Mouse (Mus musculus): ENCODE measurements around the gene Lmo7. TPM values are rescaled to one million over a fixed set of nuclear protein-coding genes. Genes with fewer than 3 reads are reported as not detected.

Lmo7 gene
- total RNA-seq, 2 experiments from 2014 or later = 81.4 to 118 TPM

- no peak for DNase-seq (ENCODE audit: low spot score in 2 of 2)
- intact Hi-C loops (cut with DNase I) = no loop called here
These were observed 182.2 kb downstream of the Lmo7 start for GRCm38 (mm10) chr14:101911983-101912382.

- no peak for DNase-seq (ENCODE audit: low spot score in 2 of 2)
- intact Hi-C loops (cut with DNase I) = no loop called here
These were observed 182.6 kb downstream of the Lmo7 start for GRCm38 (mm10) chr14:101912392-101912791.

DNA sequence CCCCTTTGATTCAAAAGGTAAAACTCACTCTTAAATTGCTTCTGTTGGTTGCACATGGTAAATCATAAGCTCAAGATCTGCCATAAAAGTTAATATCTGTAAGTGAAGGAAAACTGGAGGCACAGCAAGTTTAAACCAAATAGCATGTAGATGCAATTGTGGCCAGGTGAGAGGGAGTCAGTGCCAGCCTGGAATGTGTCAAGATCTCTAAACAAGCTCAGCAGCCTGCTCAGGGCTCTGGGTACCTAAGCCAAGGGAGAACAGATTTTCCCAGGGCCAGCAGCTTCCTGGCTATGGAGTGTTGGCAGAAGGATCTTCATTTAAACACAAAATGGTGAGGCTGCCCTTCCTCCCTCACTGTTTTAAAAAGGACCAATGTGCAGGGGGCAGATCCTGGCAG, 184.6 kb downstream of the Lmo7 start:
- DNase-seq (ENCODE audit: low spot score in 2 of 2) = no peak
- intact Hi-C loops (cut with DNase I) = no loop called here

GRCm38 (mm10) chr14:101915867-101916266, 186.1 kb downstream of the Lmo7 start:
- DNase-seq (ENCODE audit: low spot score in 2 of 2) = no peak
- intact Hi-C loops (cut with DNase I) = no loop called here

DNA sequence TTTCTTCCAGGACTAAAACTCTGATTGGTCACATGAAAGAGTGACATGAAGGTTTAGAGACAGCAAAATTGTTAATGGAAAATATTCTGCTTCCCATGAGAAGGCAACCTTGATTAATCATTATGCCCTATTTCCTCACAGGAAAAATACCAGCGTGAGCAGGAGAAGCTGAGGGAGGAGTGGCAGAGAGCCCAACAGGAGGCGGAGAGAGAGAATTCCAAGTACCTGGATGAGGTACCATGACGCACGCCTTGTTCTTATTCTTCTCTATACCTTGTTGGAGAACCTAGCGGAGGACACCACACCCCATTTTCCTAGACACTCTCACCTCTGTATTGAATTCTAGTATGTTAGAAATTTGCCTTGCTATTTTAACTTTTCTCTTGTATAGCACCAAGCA, 188.7 kb downstream of the Lmo7 start:
- intact Hi-C loops (cut with DNase I) = no loop called here

DNA sequence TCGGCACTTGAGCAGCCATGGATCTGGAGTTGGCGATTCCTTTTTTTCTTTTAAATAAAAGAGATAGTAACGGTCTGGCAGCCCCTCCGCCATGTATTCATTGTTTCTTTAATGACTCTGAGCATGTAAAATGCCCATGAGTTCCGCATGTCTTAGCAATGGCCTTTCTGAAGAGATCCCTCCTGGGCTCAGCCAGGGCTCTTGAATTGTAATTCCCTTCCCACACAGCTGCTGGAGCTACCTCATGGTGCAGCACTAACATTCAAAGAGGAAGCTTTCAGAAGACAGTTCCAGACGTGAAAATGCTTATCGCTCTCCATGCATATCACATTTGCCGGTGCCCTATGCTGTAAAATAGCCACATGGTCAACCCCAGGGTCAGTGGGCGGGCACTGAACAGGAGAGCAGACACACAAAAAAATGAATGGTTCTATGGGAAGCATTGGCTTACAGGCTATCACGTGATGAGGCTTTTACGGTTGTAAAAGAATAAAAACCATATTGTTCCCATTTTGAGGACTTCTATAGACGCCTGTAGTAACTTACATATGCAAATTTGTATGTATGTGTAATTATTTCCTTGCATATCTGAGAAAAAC, 198.0 kb downstream of the Lmo7 start:
- intact Hi-C loops (cut with DNase I) = loop anchor here (5.0 kb wide), 1 partner anchor 145 kb away; no protein-coding TSS in a partner anchor
- no peak for DNase-seq (ENCODE audit: low spot score in 2 of 2)

More for the DNA sequence above, 188.7 kb downstream of the Lmo7 start:
- DNase-seq (ENCODE audit: low spot score in 2 of 2) = no peak

DNA sequence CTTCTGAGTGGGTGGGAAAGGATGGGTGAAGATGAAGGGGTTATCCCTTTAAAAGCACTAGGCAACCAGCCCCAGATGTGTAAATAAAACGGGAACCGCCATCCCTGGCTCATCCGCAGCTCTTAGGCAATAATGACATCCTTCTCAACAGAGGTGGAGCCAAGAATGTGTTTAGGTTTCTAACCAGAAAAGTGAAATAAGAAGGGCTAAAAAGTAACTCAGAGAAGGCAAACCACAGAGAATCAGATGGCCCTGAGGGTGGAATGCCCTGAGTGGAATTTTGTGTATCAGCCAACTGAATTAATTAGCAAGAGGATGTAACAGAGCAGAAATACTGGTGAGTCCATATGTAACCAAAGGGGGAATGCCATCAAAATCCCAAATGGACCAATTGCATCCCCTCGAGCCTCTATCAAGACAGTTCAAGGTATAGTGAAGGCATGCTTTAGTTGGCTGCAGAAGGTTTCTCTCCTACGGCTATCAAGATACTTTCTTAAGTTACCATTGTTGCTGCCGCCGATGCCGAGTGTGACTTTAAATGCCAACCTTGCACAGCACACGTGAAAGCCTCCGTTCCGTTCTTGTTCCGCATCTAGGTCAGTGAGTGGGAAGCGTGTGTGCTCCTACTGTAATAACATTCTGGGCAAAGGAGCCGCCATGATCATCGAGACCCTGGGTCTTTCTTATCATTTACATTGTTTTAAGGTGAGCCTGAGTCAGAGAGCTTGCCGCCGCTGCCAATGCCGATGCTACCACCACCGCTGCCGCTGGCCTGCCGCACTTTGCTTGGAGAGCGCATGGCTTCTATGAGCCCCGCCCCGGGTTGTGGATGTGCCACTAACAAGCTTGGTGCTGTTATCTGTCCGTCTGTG, 201.1 kb downstream of the Lmo7 start:
- intact Hi-C loops (cut with DNase I) = loop anchor here (10.0 kb wide), 1 partner anchor 86 kb away; no protein-coding TSS in a partner anchor
- peak; percentile 54 to 55 for DNase-seq (ENCODE audit: low spot score in 2 of 2)

- intact Hi-C loops (cut with DNase I) = loop anchor here (10.0 kb wide), 1 partner anchor 87 kb away; no protein-coding TSS in a partner anchor
- no peak for DNase-seq (ENCODE audit: low spot score in 2 of 2)
These were observed 201.6 kb downstream of the Lmo7 start for GRCm38 (mm10) chr14:101931448-101931750.

DNA sequence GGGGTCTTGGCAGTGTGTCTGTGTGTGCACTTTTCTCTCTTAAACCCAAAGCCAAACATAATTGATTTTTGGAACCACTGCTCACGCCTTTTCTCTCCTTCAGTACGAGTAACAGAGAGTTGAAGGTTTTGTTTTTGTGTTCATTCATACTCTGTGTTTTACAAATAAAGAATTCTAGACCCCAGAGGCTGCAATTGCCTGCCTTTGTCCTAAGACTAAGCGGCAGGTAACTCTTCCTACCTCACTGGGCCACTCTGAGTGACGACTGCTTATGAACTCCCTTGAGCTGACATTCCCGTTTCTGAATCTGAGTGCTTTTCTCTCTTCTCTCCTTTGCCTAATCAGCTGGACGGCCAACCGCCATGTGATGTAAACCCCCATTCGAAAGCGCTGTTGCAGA, 203.8 kb downstream of the Lmo7 start:
- intact Hi-C loops (cut with DNase I) = loop anchor here (10.0 kb wide), 1 partner anchor 89 kb away; no protein-coding TSS in a partner anchor
- no peak for DNase-seq (ENCODE audit: low spot score in 2 of 2)

DNA sequence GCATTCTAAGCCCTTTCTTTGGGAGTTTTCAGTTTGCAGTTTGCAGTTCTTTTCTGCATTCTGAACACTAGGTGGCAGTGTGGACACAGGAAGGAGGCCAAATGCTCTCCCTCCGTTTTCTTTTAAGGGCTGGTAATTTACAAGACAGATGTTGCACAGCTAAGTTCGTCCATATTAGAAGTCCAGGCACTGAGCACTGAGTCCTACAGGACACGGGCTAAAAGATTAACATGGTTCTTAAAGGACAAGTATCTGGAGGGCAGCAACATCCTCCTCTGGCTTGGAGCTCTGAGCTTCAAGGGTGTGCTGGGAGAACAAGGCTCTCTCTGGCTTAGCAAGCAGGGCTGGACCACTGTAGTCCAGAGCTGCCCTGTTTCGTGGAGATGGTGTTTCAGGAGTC, 213.2 kb downstream of the Lmo7 start:
- intact Hi-C loops (cut with DNase I) = no loop called here
- DNase-seq (ENCODE audit: low spot score in 2 of 2) = no peak

- intact Hi-C loops (cut with DNase I) = loop anchor here (2.0 to 5.0 kb wide), 4 partner anchors 165 to 1040 kb away; no protein-coding TSS in a partner anchor
- peak in 1 of 2 experiments; percentile 28 for DNase-seq (ENCODE audit: low spot score in 2 of 2)
These were observed 217.2 kb downstream of the Lmo7 start for GRCm38 (mm10) chr14:101946711-101947516.

DNA sequence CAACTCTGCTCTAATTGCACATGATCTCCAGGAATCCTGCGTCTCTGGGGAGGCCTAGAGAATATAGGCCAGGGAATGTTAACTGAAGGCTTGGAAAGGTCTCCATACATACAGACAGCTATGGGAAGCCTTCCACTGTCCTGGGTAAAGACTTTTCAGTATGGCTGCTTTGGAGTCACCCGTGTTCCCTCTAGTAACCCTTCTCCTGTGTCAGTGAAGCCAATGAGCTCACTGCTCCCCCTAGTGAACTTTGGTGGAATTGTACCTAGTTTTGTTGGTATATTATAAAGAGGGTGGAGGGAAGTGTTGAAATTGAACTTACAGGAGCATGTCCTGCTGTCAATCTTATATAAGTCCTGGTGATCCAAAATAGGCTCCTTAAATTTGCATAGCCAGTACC, 219.4 kb downstream of the Lmo7 start:
- no peak for DNase-seq (ENCODE audit: low spot score in 2 of 2)
- intact Hi-C loops (cut with DNase I) = loop anchor here (5.0 kb wide), 3 partner anchors 167 to 1038 kb away; no protein-coding TSS in a partner anchor

GRCm38 (mm10) chr14:101951107-101951506, 221.3 kb downstream of the Lmo7 start:
- DNase-seq (ENCODE audit: low spot score in 2 of 2) = no peak
- intact Hi-C loops (cut with DNase I) = no loop called here

DNA sequence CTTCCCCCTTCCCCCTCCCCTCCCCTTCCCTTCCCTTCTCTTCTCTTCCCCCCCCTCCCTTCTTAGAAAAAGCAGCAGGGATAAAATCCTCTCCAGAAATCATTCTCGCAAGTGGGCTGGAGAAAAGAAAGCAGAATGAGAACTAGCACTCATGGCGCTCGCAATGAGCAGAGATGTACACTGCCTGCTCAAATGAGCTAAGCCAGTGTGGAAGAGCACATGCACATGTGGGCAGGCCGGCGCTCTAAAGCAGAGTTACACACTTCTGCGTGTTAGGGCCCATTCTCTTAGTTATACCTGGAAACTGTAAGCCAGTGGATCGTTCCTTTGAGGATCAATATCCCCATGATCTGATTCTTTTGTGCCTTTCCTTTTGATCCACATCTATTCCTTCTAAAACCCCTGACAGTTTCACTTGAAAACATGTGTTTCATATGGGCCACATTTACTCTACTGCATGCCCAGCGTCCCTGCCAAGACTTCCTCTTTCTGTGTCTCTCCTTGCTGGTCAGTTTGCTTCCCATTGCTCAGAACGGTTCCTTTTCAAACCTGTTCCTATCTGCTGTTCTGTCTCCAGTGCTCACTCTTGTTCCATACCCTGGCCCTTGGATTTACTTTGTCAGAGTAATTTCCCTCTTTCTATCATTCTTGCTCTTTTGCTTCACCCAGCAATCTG, 224.2 kb downstream of the Lmo7 start:
- intact Hi-C loops (cut with DNase I) = no loop called here
- DNase-seq (ENCODE audit: low spot score in 2 of 2) = no peak

DNA sequence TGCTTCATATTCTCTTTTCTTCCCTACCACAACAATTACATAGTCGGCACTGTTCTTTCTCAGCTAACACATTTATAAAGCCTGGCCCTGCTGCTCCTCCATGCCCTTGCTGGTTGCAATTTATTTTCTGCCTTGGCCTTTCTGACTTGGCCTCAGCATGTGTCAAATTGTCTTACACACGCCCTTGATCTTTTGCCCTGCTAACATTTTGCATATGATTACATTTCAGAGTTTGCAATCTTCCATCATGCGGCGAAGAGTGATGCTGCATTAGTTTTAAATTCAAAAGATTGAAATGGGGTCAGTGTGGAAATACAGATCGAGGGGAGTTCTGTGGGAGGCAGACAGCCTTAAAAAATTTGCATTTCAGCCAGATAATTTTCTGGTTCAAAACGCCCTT, 234.6 kb downstream of the Lmo7 start:
- no peak for DNase-seq (ENCODE audit: low spot score in 2 of 2)
- intact Hi-C loops (cut with DNase I) = no loop called here

DNA sequence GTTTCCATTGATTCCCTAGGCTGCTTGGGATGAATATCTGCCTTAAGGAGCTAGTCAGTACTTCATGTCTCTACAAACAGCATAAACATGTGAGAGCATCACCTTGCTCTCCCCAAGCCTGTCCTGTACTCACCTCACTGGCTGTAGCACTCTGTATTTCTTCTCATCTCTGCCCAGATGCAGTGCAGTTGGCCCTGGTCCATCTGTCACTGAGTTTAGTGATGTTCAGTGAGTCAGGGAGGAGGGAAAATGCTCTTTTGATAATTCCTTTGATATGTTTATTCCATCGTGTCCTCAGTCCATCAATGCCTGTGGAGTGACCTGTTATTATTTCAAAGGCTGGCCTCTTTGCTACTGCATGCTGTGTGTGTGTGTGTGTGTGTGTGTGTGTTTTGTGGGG, 235.2 kb downstream of the Lmo7 start:
- no peak for DNase-seq (ENCODE audit: low spot score in 2 of 2)
- intact Hi-C loops (cut with DNase I) = no loop called here

- intact Hi-C loops (cut with DNase I) = no loop called here
- no peak for DNase-seq (ENCODE audit: low spot score in 2 of 2)
These were observed 243.0 kb downstream of the Lmo7 start for GRCm38 (mm10) chr14:101972764-101973163.

DNA sequence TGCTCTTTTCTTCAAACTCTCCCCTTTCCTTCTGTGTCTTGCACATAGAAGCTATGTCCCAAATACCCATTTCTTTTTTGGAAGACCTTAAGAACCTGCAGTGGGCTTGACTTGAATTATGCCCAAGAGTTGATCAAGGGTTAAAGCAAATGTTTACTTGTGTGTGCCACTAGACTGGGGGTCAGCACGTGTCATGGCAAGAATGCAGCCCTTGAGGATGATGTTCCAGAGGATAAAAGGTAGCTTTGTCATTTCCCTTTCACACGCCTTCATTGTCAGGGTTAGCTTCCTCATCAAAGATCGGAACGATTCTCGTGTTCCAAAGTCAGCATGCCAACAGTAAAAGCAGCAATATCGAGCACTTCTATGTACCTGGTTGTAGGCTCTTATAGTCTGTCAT, 243.4 kb downstream of the Lmo7 start:
- no peak for DNase-seq (ENCODE audit: low spot score in 2 of 2)
- intact Hi-C loops (cut with DNase I) = no loop called here

GRCm38 (mm10) chr14:101976021-101976685, 246.4 kb downstream of the Lmo7 start:
- intact Hi-C loops (cut with DNase I) = no loop called here
- DNase-seq (ENCODE audit: low spot score in 2 of 2) = no peak

Data from left cerebral cortex, postnatal 36 days (tissue).